Mouse (Mus musculus): ENCODE data around the gene Phf1.
A peak's percentile ranks its signal among the peaks of the same experiment; 100 is the strongest.

Phf1 gene

GRCm38 (mm10) chr17:26933885-26934827 lies 1.3 kb downstream of the Phf1 start:
- ATAC-seq (ENCODE audit: low TSS enrichment) = no peak

DNA sequence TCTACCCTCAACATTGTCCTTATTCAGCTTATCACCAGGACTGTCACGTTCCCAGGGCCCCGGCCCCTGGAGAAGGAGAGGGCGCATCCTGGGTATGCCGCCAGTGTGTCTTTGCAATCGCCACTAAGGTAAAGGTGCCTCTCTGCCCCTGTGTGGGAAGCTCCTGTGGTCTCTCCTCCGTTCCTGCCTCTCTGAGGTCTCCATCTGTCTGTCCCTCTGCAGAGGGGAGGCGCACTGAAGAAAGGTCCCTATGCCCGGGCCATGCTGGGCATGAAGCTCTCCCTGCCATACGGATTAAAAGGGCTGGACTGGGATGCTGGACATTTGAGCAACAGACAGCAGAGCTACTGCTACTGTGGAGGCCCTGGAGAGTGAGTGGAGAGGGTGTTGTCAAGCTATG lies 2.2 kb downstream of the Phf1 start:
- no peak for ATAC-seq (ENCODE audit: low TSS enrichment)

GRCm38 (mm10) chr17:26936453-26936852 lies 3.6 kb downstream of the Phf1 start:
- ATAC-seq (ENCODE audit: low TSS enrichment) = no peak

DNA sequence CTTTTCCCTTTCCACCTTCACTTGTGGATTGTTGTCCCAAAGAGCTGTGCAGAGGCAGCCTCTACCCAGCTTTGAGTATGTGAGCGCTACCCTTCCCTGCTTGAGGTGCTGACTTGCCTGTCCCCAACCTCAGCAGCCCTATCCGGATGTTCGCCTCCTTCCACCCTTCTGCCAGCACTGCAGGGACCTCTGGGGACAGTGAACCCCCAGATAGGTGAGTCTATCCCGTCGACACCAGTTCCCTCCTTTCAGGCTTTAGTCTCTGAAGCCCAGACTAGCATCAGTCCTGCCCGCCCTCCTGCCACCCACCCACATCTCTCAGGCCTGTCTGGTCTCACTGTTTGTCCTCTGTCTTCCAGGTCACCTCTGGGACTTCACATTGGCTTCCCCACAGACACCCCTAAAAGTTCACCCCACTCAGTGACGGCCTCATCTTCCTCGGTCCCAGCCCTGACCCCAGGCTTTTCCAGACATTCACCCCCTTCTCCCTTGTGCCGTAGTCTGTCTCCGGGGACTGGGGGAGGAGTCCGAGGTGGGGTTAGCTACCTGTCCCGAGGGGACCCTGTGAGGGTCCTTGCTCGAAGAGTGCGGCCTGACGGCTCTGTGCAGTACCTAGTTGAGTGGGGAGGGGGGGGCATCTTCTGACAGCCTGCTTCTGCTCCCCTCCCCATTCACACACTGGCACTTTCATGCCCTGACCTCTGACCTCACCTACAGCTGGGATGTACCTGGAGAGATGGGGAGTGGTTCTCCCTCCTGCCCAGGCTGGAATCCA lies 4.3 kb downstream of the Phf1 start:
- ATAC-seq (ENCODE audit: low TSS enrichment) = no peak

DNA sequence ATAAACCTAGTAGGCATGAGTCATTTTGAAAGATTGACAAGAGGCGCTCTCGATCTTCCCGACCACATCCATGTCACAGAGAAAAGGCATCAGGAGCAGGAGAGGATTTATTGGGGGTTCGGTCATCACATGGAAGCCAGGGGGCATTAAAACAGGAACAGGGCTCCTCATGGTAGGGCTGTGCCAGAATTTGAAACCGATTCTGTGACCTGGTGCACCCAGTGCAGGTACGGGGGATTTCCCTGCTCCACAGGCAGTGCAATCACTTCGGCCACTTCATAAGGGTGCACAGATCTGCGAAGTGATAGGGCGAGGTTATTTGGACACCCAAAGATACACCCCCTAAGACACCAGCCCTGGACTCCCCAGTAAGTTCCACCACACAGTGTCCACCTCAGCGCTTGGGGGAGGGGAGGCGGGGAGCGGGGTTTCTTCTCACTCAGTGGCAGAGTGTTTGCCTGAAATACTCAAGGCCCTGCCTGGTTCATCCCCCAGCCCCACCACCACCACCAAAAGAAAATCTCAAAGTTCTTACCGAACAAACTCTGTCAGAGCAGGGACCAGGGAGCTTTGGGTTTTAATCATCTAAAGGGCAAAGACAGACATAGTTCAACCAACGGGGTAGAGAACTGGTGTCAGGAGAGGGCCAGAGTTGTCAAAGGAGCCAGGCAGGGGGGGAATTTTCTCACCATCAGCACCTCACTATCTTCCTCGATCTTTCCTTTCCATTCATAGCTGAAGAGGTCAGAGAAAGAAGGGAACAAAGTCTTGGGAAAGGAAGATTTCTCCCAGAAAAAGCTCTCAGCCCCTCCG lies 5.2 kb downstream of the Phf1 start:
- ATAC-seq (ENCODE audit: low TSS enrichment) = no peak

GRCm38 (mm10) chr17:26938731-26939130 lies 5.9 kb downstream of the Phf1 start:
- peak; percentile 2; the same call in 1 of the 2 replicates for ATAC-seq (ENCODE audit: low TSS enrichment)

GRCm38 (mm10) chr17:26939178-26939972 lies 6.5 kb downstream of the Phf1 start, which contains the start of gene Cuta:
TSS of gene Cuta (minus strand) at chr17:26939569.
- ATAC-seq (ENCODE audit: low TSS enrichment) = peak; percentile 86

- no peak for ATAC-seq (ENCODE audit: low TSS enrichment)
These were observed 7.1 kb downstream of the Phf1 start for GRCm38 (mm10) chr17:26939973-26940300.

DNA sequence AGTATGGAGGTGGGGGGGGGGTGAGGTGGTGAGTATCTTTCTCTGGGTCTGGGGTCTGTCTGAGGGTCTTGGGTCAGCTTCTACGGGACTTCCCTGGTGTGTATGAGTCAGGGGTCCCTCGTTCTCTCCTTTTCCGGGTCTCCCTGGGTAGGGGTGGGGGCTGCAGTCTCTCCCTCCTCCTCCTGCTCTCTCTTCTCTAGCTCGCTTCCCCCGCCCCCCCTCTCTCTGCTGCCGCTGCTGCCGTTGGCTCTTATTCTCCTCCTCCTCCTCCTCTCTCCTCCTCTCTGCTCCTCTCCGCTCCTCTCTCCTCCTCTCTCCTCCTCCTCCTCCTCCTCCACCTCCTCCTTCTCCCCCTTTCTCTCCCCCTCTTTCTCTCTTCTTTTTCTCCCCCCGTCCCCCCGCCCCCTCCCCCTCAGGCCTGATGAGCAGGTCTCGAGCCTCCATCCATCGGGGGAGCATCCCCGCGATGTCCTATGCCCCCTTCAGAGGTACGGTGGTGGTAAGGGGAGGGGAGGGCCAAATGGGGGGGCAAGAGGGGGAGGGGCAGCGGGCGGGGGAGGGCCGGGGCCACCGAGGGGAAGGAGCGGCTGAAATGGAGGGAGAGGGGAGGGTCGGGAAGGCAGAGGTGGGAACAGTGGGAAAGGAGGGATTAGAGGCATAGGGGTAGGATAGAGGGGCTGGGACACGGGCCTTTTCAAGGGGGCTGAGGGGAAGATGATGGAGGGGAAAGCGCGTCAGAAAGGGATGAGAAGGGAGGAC lies 8.4 kb downstream of the Phf1 start, which contains the start of gene Syngap1:
TSS of gene Syngap1 (plus strand) at position 223 of the 759 bp plus-strand sequence.
- no peak for ATAC-seq (ENCODE audit: low TSS enrichment)

DNA sequence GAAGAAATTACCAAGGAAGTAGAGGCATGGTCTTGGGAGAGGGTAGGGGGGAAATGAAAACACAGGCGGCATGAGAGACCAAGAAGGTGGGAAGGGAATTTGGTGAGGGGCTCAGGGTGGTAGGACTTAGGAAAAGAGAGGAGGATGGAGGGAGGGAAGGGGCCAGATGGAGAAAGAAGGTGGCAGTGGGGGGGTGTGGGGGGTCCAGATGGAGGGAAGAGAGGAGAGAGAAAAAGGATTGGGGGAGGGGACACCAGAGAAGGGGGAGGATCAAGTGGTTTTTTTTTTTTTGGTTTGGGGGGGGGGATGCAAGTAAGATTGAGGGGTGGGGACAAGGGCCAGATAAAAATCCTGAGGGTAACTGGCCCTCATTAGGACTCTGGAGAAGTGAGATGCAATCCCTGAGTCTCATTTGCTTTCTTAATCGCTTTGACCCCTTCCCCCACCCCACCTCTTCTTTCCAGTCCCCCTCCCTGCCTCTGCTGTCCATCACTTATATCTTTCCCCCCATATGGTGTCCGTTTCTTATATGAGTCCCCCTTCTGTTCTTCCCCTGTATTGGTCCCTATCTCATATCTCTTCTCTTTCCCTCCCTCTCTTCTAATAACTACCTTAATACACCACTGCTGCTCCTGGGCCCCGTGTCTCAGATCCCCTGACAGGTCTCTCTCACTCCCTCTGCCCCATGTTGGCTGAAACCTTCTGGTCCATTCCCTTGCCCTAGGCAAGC lies 9.2 kb downstream of the Phf1 start:
- no peak for ATAC-seq (ENCODE audit: low TSS enrichment)

DNA sequence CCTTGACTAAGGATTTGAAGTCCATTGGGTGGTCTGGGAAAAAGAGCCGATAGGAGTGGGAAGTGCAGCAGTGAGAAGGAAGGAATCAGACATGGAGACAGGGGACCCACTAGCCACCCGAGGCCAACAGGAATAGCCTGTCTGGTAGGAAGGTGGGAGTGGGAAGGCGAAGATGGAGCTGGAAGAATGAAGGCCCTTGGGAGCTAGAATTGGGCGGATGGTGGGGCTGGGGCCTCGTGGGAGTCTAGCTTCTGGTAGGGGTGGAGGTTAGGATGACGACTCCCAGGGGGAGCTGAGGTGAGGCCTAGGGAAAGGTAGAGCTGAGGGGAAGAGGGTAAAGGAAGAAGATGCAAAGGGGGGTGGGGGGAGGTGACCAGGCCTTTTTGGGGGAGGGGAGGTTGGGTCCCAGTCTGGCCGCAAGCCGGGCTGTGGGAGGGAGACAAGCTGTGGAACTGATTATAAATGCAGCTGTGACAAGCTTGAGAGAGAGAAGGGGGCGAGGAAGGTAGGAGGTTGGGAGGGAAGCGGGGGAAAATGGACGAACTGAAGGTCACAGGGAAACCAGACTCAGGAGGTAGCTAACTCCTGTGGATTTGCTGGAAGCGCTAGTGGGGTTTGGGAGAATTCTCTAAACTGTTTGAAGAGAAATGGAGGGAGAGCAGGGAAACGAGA lies 13.1 kb downstream of the Phf1 start:
- ATAC-seq (ENCODE audit: low TSS enrichment) = no peak

DNA sequence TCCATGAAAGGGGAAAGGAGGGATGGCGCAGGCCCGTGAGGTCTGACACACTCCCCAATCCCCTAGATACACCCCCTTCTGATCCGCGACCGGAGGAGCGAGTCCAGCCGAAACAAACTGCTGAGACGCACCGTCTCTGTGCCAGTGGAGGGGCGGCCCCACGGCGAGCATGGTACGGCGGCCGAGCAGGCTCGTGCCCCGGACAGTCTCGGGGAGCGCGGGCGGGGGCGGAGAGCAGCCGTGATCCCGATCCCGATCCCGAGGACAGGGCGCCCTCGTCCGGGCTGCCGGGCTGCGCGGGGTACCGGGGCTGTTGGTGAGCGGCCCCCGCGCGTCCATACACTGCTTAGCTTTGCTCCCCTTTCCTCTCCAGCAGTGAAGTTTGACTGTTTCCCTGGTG lies 13.7 kb downstream of the Phf1 start:
- ATAC-seq (ENCODE audit: low TSS enrichment) = no peak

- no peak for ATAC-seq (ENCODE audit: low TSS enrichment)
These were observed 14.6 kb downstream of the Phf1 start for GRCm38 (mm10) chr17:26947231-26948100.

DNA sequence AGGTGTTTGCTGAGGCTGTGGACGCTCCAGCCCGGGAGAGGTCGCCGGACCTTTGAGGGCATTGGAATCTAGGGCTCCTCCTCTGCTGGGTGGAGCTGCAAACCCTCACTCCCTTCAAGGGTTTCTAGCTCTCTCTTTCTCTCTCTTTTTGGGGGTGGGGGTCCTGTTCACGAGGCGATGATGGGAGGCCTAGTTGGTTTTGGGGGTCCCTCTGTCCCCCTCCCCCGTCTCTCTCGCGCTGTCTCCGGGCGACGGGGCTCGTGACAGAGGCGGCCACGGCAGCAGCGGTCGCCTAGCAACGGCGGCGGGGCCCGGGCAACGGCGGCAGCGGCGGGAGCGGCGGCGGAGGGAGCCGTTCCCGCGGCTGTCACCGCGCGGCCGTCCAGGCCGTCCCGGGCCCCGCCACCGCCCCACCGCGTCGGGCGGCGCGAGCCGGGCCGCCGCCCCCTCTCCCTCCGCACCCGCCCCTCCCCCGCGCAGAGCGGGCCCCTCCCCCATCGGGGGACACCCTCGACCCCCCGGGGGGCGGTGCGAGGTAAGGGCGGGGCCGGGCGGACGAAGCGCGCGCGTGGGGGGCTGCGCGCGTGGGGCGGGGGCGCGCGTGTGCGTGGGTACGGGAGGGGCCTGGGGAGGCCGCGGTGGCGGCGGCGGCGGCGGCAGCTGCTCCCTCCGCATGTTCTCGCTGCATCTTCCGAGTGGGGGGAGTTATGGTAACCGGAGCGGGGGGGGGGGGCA lies 15.6 kb downstream of the Phf1 start:
- ATAC-seq (ENCODE audit: low TSS enrichment) = no peak

DNA sequence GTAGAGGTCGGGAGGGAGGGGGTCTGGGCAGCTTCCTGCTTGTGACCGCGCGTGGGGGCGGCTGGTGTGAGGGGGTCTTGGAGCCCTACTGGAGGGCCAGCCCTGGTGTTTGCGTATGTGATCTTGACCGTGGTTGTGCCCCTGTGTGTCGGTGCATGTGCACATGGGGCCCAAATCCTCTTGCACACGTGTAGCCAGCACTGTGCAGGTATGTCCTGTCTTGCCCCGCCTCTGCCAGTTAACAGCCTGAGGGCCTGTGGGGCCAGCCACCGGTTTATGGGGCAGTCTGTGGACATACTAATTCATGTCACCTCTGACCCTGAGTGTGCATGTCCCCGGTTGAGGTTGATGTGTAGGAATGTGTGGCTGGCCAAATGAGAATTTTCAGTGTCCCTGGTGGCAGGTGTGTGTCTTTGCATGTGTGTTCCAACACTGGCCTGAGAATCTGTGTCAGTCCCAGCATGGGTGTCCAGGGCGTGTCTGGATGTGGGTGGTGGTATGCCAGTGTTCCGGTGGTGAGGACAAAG lies 16.3 kb downstream of the Phf1 start:
- ATAC-seq (ENCODE audit: low TSS enrichment) = peak; percentile 7; the same call in 1 of the 2 replicates

DNA sequence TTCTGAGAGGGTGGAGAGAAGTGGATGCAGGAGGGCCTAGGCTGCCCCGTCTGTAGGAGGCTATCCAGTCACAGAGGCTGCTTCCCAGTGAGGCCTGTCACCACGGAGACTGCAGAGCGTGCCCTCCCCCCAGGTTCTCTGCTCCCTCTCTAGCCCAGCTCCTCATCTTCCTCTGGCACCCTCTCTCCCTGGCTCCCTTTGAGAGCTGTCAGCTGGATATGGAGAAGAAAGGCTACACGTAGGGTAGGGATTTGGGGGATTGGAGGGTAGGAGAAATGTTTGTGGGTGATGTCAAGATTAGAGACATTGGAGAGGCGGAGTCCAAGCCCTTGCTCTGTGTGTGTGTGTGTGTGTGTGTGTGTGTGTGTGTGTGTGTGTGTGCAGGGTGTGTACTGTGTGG lies 17.0 kb downstream of the Phf1 start:
- ATAC-seq (ENCODE audit: low TSS enrichment) = peak; percentile 21; the same call in 1 of the 2 replicates

All from frontal cortex, adult (tissue).